Comparison of ENCODE assay signal across 8 mouse cellular contexts in genomic region chr7:16308555-16309317, GRCm38 (mm10). TPM values are rescaled to one million over a fixed set of nuclear protein-coding genes. Genes with fewer than 3 reads are reported as not detected.
DNase-seq lines count a peak whose midpoint lies in the region; ATAC-seq lines count a peak whose summit lies in the region.

No protein-coding gene starts in this region.

- peak overlapping the region; percentile 46 for H3K27ac ChIP-seq in embryonic facial prominence, embryonic 14.5 days (replicated peaks; ENCODE audit: low read depth, low read length)
- H3K27ac ChIP-seq in intestine, embryonic 15.5 days = peak overlapping the region; percentile 56; the same call in 1 of the 2 replicates
- no peak overlapping the region; the same call in 1 of the 2 replicates for H3K27ac ChIP-seq in midbrain, embryonic 11.5 days (ENCODE audit: low read depth, low read length)

- peak; percentile 61 for DNase-seq in cerebellum, adult 9-10 months
- no peak for DNase-seq in cerebellum, postnatal 4 days (ENCODE audit: low spot score in 2 of 2)
- peak; percentile 90 for DNase-seq in A20 (ENCODE audit: low read depth, low spot score)
- no peak for DNase-seq in embryonic facial prominence, embryonic 14.5 days (ENCODE audit: low spot score)
- peak; percentile 91 for DNase-seq in midbrain, embryonic 11.5 days (ENCODE audit: low spot score, missing footprints)
- DNase-seq in adrenal gland, postnatal 4 days (ENCODE audit: low spot score in 2 of 2) = no peak
- DNase-seq in frontal cortex, postnatal 14 days (ENCODE audit: low spot score in 2 of 2) = no peak

- H3K36me3 ChIP-seq in embryonic facial prominence, embryonic 14.5 days (ENCODE audit: control insufficient read depth, insufficient read depth, low read length) = no peaks in the 10 kb centered on the region
- H3K36me3 ChIP-seq in intestine, embryonic 15.5 days = no peaks in the 10 kb centered on the region
- no peaks in the 10 kb centered on the region for H3K36me3 ChIP-seq in midbrain, embryonic 11.5 days (ENCODE audit: control insufficient read depth, insufficient read depth, low read length)

- peak overlapping the region; percentile 90 for H3K4me2 ChIP-seq in embryonic facial prominence, embryonic 14.5 days (ENCODE audit: low read depth, low read length)
- H3K4me2 ChIP-seq in intestine, embryonic 15.5 days (replicated peaks) = peak overlapping the region; percentile 99
- H3K4me2 ChIP-seq in midbrain, embryonic 11.5 days = peak overlapping the region; percentile 98

- peak overlapping the region; percentile 82; the same call in 1 of the 2 replicates for H3K9ac ChIP-seq in embryonic facial prominence, embryonic 14.5 days (ENCODE audit: low read depth, low read length)
- peak overlapping the region; percentile 62 for H3K9ac ChIP-seq in intestine, embryonic 15.5 days
- peak overlapping the region; percentile 64; the same call in 1 of the 2 replicates for H3K9ac ChIP-seq in midbrain, embryonic 11.5 days (ENCODE audit: low read length)

- peaks cover 19% of the 10 kb centered on the region for H3K27me3 ChIP-seq in embryonic facial prominence, embryonic 14.5 days (replicated peaks; ENCODE audit: control insufficient read depth, insufficient read depth, low read length)
- H3K27me3 ChIP-seq in intestine, embryonic 15.5 days (replicated peaks) = no peaks in the 10 kb centered on the region
- peaks cover 2% of the 10 kb centered on the region; the same call in 1 of the 2 replicates for H3K27me3 ChIP-seq in midbrain, embryonic 11.5 days (ENCODE audit: control insufficient read depth, insufficient read depth, low read length)

- 35% methylated on average over 16 of the region's 16 CpGs for WGBS in embryonic facial prominence, embryonic 14.5 days
- 40% methylated on average over 16 of the region's 16 CpGs for WGBS in intestine, embryonic 15.5 days
- WGBS in midbrain, embryonic 11.5 days = 49% methylated on average over 16 of the region's 16 CpGs

- H3K4me3 ChIP-seq in embryonic facial prominence, embryonic 14.5 days (ENCODE audit: low read depth, low read length) = peak overlapping the region; percentile 64
- peak overlapping the region; percentile 63 for H3K4me3 ChIP-seq in intestine, embryonic 15.5 days (replicated peaks)
- H3K4me3 ChIP-seq in midbrain, embryonic 11.5 days (ENCODE audit: low read depth, low read length) = peak overlapping the region; percentile 63

- peaks cover 22% of the 10 kb centered on the region for H3K4me1 ChIP-seq in embryonic facial prominence, embryonic 14.5 days (ENCODE audit: control insufficient read depth, insufficient read depth, low read length)
- H3K4me1 ChIP-seq in intestine, embryonic 15.5 days (replicated peaks) = peaks cover 48% of the 10 kb centered on the region
- H3K4me1 ChIP-seq in midbrain, embryonic 11.5 days (ENCODE audit: control insufficient read depth, insufficient read depth, low read length) = peaks cover 42% of the 10 kb centered on the region

- no peaks in the 10 kb centered on the region for H3K9me3 ChIP-seq in embryonic facial prominence, embryonic 14.5 days (ENCODE audit: control insufficient read depth, low read length)
- H3K9me3 ChIP-seq in intestine, embryonic 15.5 days = no peaks in the 10 kb centered on the region
- no peaks in the 10 kb centered on the region for H3K9me3 ChIP-seq in midbrain, embryonic 11.5 days (ENCODE audit: control insufficient read depth, low read length)

- ATAC-seq in embryonic facial prominence, embryonic 14.5 days (ENCODE audit: low read depth) = no peak
- no peak for ATAC-seq in intestine, embryonic 15.5 days
- ATAC-seq in midbrain, embryonic 11.5 days (ENCODE audit: low FRiP score) = no peak

RNA-seq across cellular contexts. Expression of gene Bbc3, which starts 0.5 kb away (rescaled TPM):
- 4.0 and 4.6 TPM in 2 replicates for polyA plus RNA-seq in embryonic facial prominence, embryonic 14.5 days (2014; fragmentation: Nextera tagmentation; extraction: Ambion mirVana)
- 5.9 and 6.4 TPM in 2 replicates for polyA plus RNA-seq in intestine, embryonic 15.5 days (2015; fragmentation: Nextera tagmentation; extraction: Ambion mirVana)
- polyA plus RNA-seq in midbrain, embryonic 11.5 days (2014; fragmentation: Nextera tagmentation; extraction: Ambion mirVana) = 6.3 and 8.3 TPM in 2 replicates
- 1 to 10 TPM; 9.6 to 9.9 TPM for total RNA-seq in adrenal gland, postnatal 4 days (2021)

RNA-seq across cellular contexts. Expression of gene Ccdc9, which starts 22.1 kb away (rescaled TPM):
- polyA plus RNA-seq in embryonic facial prominence, embryonic 14.5 days (2014; fragmentation: Nextera tagmentation; extraction: Ambion mirVana) = 10.9 and 13.7 TPM in 2 replicates
- 23.3 and 24.7 TPM in 2 replicates for polyA plus RNA-seq in intestine, embryonic 15.5 days (2015; fragmentation: Nextera tagmentation; extraction: Ambion mirVana)
- polyA plus RNA-seq in midbrain, embryonic 11.5 days (2014; fragmentation: Nextera tagmentation; extraction: Ambion mirVana) = 17.9 and 20.2 TPM in 2 replicates
- total RNA-seq in adrenal gland, postnatal 4 days (2021) = 100 to 1,000 TPM; 103 to 116 TPM

RNA-seq across cellular contexts. Expression of gene Inafm1, which starts 35.3 kb away (rescaled TPM):
- polyA plus RNA-seq in embryonic facial prominence, embryonic 14.5 days (2014; fragmentation: Nextera tagmentation; extraction: Ambion mirVana) = 21.1 and 23.4 TPM in 2 replicates
- 16.4 and 16.6 TPM in 2 replicates for polyA plus RNA-seq in intestine, embryonic 15.5 days (2015; fragmentation: Nextera tagmentation; extraction: Ambion mirVana)
- 9.8 and 10.3 TPM in 2 replicates for polyA plus RNA-seq in midbrain, embryonic 11.5 days (2014; fragmentation: Nextera tagmentation; extraction: Ambion mirVana)
- 10 to 100 TPM; 35.6 to 41.5 TPM for total RNA-seq in adrenal gland, postnatal 4 days (2021)

RNA-seq across cellular contexts. Expression of gene C5ar1, which starts 49.4 kb away (rescaled TPM):
- 4.1 and 4.4 TPM in 2 replicates for polyA plus RNA-seq in embryonic facial prominence, embryonic 14.5 days (2014; fragmentation: Nextera tagmentation; extraction: Ambion mirVana)
- 2.4 TPM in 2 replicates for polyA plus RNA-seq in intestine, embryonic 15.5 days (2015; fragmentation: Nextera tagmentation; extraction: Ambion mirVana)
- polyA plus RNA-seq in midbrain, embryonic 11.5 days (2014; fragmentation: Nextera tagmentation; extraction: Ambion mirVana) = 1.3 TPM in 2 replicates
- 1 to 10 TPM; 4.8 to 6.2 TPM for total RNA-seq in adrenal gland, postnatal 4 days (2021)

Comparison
In these comparisons a context has a peak if more than half of its experiments do, and no peak if none do; other contexts are left out.
1. DNase-seq: peak in cerebellum, adult 9-10 months (single experiment), A20 (single experiment) and midbrain, embryonic 11.5 days (single experiment); none in cerebellum, postnatal 4 days (0 of 2), embryonic facial prominence, embryonic 14.5 days (single experiment), adrenal gland, postnatal 4 days (0 of 2) and frontal cortex, postnatal 14 days (0 of 2).
2. Peak in every context shown above with its lines, with median percentiles within 50 percentile points of each other: H3K4me2 ChIP-seq, H3K4me3 ChIP-seq and H3K9ac ChIP-seq.